Mouse (Mus musculus) right cerebral cortex, postnatal 36 days (tissue): ENCODE measurements around the gene Brd3os.
A peak's percentile ranks its signal among the peaks of the same experiment; 100 is the strongest.

Experiments
- DNase-seq, 2 experiments: peaks; one replicate each; pipeline ENCODE4 v3.0.0; 2022; ENCODE audit warnings: low spot score in 2 of 2, mixed read lengths in 1 of 2

Gene Brd3os

GRCm38 (mm10) chr2:27441767-27442707, at the start of gene Brd3os:
Gene Brd3os (plus strand): TSS chr2:27442324.
- DNase-seq: peak; percentile 95 to 97

- no peak for DNase-seq
These were observed 47.8 kb upstream of the Brd3os start for GRCm38 (mm10) chr2:27394158-27394832.

- DNase-seq: no peak
These were observed 45.3 kb upstream of the Brd3os start for GRCm38 (mm10) chr2:27396656-27397440.

- no peak for DNase-seq
These were observed 42.0 kb upstream of the Brd3os start for GRCm38 (mm10) chr2:27400083-27400482.

- DNase-seq: no peak
These were observed 40.6 kb upstream of the Brd3os start for GRCm38 (mm10) chr2:27401544-27401943.

- DNase-seq: no peak
These were observed 37.6 kb upstream of the Brd3os start for GRCm38 (mm10) chr2:27404375-27405093.

GRCm38 (mm10) chr2:27405094-27405884, 36.8 kb upstream of the Brd3os start:
- DNase-seq: no peak

GRCm38 (mm10) chr2:27406928-27407327, 35.2 kb upstream of the Brd3os start:
- DNase-seq: no peak

- no peak for DNase-seq
These were observed 33.9 kb upstream of the Brd3os start for GRCm38 (mm10) chr2:27408194-27408593.

GRCm38 (mm10) chr2:27410518-27411140, 31.5 kb upstream of the Brd3os start:
- DNase-seq: no peak

GRCm38 (mm10) chr2:27411688-27412174, 30.4 kb upstream of the Brd3os start:
- DNase-seq: no peak

GRCm38 (mm10) chr2:27412245-27412800, 29.8 kb upstream of the Brd3os start:
- DNase-seq: no peak

GRCm38 (mm10) chr2:27413582-27413935, 28.6 kb upstream of the Brd3os start:
- DNase-seq: no peak

GRCm38 (mm10) chr2:27413936-27414657, 28.0 kb upstream of the Brd3os start:
- DNase-seq: no peak

- no peak for DNase-seq
These were observed 26.9 kb upstream of the Brd3os start for GRCm38 (mm10) chr2:27415060-27415783.

- DNase-seq: no peak
These were observed 25.7 kb upstream of the Brd3os start for GRCm38 (mm10) chr2:27416425-27416824.

GRCm38 (mm10) chr2:27417648-27418153, 24.4 kb upstream of the Brd3os start:
- no peak for DNase-seq

GRCm38 (mm10) chr2:27418577-27419070, 23.5 kb upstream of the Brd3os start:
- DNase-seq: no peak
